Mouse (Mus musculus): ENCODE measurements around the gene Gm10392. TPM values are rescaled to one million over a fixed set of nuclear protein-coding genes. Genes with fewer than 3 reads are reported as not detected.
"Not testable (repeated sequence)": the region's sequence is repeated elsewhere in the genome, so short reads cannot be mapped to it uniquely, and the experiment has no call there.

Gm10392 gene
- 0.18 TPM in 1 of 2 replicates, not detected in the other for polyA plus RNA-seq (2015; fragmentation: Nextera tagmentation; extraction: Ambion mirVana)

DNA sequence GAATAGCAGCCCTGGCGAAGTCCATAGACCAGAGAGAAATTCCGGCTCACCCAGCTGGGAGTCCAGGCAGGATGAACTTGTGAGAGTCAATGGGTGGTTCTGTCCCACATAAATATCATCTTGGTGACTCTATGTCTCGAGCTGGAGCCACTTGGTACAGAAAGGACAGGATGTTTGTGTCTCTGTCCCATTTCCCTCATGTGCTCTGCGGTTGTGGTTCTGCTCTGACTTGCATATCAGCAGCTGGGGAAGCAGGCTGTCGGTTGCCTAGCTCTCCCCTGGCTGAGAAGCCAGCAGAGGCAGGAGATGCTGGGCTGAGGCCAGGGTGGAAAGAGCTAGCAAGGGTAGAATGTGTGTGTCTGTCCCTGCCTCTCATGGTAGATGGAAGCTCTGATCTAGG lies at the start of gene Gm10392:
Gm10392 (minus strand) TSS at position 156 of the 400 bp plus-strand sequence.
- H3K4me2 ChIP-seq (ENCODE audit: low read depth, low read length): no peak within 1 kb of the TSS
- 0 out of 2 replicates have a peak within 1 kb of the TSS, but pooled peaks have one; percentile 9 for H3K9ac ChIP-seq (ENCODE audit: low read length)
- H3K4me1 ChIP-seq (replicated peaks; ENCODE audit: control insufficient read depth, insufficient read depth, low read length): peaks cover 20% of the 10 kb centered on the region
- H3K27ac ChIP-seq (ENCODE audit: low read length): no peak within 1 kb of the TSS; the same call in 1 of the 2 replicates
- H3K4me3 ChIP-seq (ENCODE audit: low read length): no peak within 1 kb of the TSS
- H3K36me3 ChIP-seq (ENCODE audit: control insufficient read depth, insufficient read depth, low read length): no peaks in the 10 kb centered on the region
- peaks cover 8% of the 10 kb centered on the region; the same call in 1 of the 2 replicates for H3K27me3 ChIP-seq (ENCODE audit: control insufficient read depth, insufficient read depth, low read depth, low read length)
- ATAC-seq (ENCODE audit: low read depth): no peak
- H3K9me3 ChIP-seq (ENCODE audit: control insufficient read depth, low read length): no peaks in the 10 kb centered on the region
- 56% methylated on average over 5 of the region's 5 CpGs for WGBS

DNA sequence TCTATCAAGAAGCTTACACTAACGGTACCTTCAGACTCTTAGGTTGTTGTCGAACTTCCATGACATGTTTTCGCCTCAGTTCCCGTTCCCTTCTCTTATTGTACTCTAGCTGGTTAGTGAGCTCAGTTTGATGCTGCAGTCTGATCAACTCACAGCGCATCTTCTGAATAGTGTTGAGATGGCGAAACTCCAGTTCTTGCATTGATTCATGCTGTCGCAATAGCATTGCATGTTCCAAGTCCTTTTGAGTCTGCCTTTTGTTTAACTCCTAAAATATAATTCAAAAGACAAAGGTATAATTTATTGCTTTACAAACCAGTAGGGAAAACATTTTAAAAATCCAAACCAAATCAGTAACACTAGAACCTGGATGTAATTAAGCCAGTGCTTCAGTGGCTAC lies 26.3 kb upstream of the Gm10392 start:
- H3K9ac ChIP-seq (ENCODE audit: low read length): no peak overlapping the region
- WGBS: 95% methylated on average over 7 of the region's 7 CpGs
- no peak overlapping the region for H3K4me3 ChIP-seq (ENCODE audit: low read length)
- H3K27me3 ChIP-seq (ENCODE audit: control insufficient read depth, insufficient read depth, low read depth, low read length): no peaks in the 10 kb centered on the region
- H3K4me1 ChIP-seq (replicated peaks; ENCODE audit: control insufficient read depth, insufficient read depth, low read length): no peaks in the 10 kb centered on the region
- no peak overlapping the region for H3K4me2 ChIP-seq (ENCODE audit: low read depth, low read length)
- H3K36me3 ChIP-seq (ENCODE audit: control insufficient read depth, insufficient read depth, low read length): peaks cover 45% of the 10 kb centered on the region
- no peaks in the 10 kb centered on the region for H3K9me3 ChIP-seq (ENCODE audit: control insufficient read depth, low read length)
- no peak overlapping the region for H3K27ac ChIP-seq (ENCODE audit: low read length)
- no peak for ATAC-seq (ENCODE audit: low read depth)

DNA sequence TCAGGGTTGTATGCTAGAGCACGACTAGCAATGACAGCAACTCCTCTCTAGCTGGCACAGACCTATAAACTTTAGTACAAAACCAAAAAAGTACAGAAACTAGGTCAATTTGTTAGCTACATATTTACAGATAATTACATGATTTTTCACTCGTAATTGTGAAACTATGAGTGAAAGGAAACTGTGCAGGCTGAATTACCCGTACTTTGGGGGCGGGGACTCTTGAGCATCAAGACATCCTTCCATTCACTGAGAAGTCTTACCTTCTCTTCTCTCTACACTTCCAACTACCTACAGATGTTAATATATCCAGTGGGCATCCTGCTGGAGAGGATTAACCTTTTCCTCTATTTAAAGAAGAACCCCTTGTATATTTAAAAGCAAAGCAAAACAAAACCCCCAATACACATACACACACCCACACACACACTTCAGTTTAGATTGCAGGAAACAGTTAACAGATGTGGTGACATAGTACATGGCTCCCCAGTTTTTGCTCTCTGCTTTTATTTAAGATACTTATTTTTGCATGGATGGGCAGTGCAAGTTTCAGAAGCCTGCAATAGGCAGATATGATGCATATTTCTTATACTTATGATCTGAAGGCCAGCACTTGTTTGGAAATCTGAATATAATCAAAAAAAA lies 13.3 kb upstream of the Gm10392 start:
- H3K27ac ChIP-seq (ENCODE audit: low read length): no peak overlapping the region
- no peak overlapping the region for H3K4me3 ChIP-seq (ENCODE audit: low read length)
- WGBS: 77% methylated on average over 4 of the region's 4 CpGs
- ATAC-seq (ENCODE audit: low read depth): no peak
- H3K9ac ChIP-seq (ENCODE audit: low read length): no peak overlapping the region
- no peak overlapping the region for H3K4me2 ChIP-seq (ENCODE audit: low read depth, low read length)
- peaks cover 8% of the 10 kb centered on the region for H3K36me3 ChIP-seq (ENCODE audit: control insufficient read depth, insufficient read depth, low read length)
- no peaks in the 10 kb centered on the region for H3K27me3 ChIP-seq (ENCODE audit: control insufficient read depth, insufficient read depth, low read depth, low read length)
- no peaks in the 10 kb centered on the region for H3K4me1 ChIP-seq (replicated peaks; ENCODE audit: control insufficient read depth, insufficient read depth, low read length)
- no peaks in the 10 kb centered on the region for H3K9me3 ChIP-seq (ENCODE audit: control insufficient read depth, low read length)

DNA sequence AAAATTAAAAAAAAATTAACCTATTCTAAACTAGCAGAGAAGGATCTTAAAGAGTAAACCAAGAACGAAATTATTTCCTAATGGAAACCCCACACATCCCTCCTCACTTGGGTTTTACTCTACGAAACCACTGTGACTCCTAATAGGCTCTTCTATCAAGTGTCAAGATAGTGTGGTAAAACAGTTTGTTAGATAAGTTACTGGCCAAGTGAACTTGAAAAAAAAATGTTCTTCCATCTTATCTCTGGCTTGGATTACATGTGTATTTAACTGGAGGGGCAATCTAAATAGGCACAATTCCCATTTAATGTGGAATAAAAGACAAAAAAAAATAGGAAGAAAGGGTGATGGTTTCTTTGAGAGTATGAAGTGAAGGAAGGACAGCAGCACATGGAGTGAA lies 11.9 kb upstream of the Gm10392 start:
- Histone ChIP-seq H3K4me1 (replicated peaks; ENCODE audit: control insufficient read depth, insufficient read depth, low read length) (no peaks in the 10 kb centered on the region), H3K36me3 (ENCODE audit: control insufficient read depth, insufficient read depth, low read length) (0 out of 2 replicates have a peak, but pooled peaks cover 2% of the 10 kb centered on the region), H3K4me2 (ENCODE audit: low read depth, low read length) (no peak overlapping the region), H3K9me3 (ENCODE audit: control insufficient read depth, low read length) (no peaks in the 10 kb centered on the region), H3K27me3 (ENCODE audit: control insufficient read depth, insufficient read depth, low read depth, low read length) (no peaks in the 10 kb centered on the region), H3K9ac (ENCODE audit: low read length) (no peak overlapping the region), H3K27ac (ENCODE audit: low read length) (no peak overlapping the region), H3K4me3 (ENCODE audit: low read length) (no peak overlapping the region)
- ATAC-seq (ENCODE audit: low read depth): no peak
- WGBS: 56% methylated on average over 2 of the region's 2 CpGs

DNA sequence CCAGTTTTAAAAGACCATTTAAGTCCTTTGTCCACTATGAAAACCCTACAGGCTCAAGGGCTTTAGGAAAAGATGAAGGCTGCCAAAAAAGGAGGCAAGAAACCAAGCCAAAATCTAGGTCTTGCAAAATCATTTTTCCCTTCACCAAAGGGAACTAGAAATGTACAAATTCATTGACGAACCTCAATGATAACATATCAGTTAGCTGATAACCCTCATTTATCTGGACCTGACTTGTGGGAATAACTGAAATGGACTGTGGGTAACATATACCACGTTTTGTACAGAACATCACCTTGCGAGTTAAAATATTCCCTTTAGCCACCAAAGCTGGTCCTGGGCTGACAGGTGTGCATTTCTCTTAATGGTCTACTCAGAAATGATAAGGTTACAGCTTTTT lies 10.6 kb upstream of the Gm10392 start:
- H3K4me1 ChIP-seq (replicated peaks; ENCODE audit: control insufficient read depth, insufficient read depth, low read length): no peaks in the 10 kb centered on the region
- 72% methylated on average over 3 of the region's 3 CpGs for WGBS
- H3K9me3 ChIP-seq (ENCODE audit: control insufficient read depth, low read length): no peaks in the 10 kb centered on the region
- no peak for ATAC-seq (ENCODE audit: low read depth)
- H3K36me3 ChIP-seq (ENCODE audit: control insufficient read depth, insufficient read depth, low read length): 0 out of 2 replicates have a peak, but pooled peaks cover 2% of the 10 kb centered on the region
- no peak overlapping the region for H3K4me2 ChIP-seq (ENCODE audit: low read depth, low read length)
- H3K4me3 ChIP-seq (ENCODE audit: low read length): no peak overlapping the region
- H3K9ac ChIP-seq (ENCODE audit: low read length): no peak overlapping the region
- no peak overlapping the region for H3K27ac ChIP-seq (ENCODE audit: low read length)
- H3K27me3 ChIP-seq (ENCODE audit: control insufficient read depth, insufficient read depth, low read depth, low read length): no peaks in the 10 kb centered on the region

DNA sequence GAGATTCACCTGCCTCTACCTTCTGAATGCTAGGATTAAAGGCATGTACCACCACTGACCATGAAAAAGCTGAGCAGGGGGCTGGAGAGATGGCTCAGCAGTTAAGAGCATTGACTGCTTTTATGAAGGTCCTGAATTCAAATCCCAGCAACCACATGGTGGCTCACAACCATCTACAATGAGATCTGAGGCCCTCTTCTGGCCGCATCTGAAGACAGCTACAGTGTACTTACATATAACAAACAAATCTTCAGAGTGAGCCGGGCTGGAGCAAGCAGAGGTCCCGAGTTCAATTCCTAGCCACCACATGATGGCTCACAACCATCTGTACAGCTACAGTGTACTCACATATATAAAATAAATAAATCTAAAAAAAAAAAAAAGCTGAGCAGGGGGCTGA lies 9.4 kb upstream of the Gm10392 start:
- not testable (repeated sequence) for H3K9me3 ChIP-seq (ENCODE audit: control insufficient read depth, low read length); H3K4me3 ChIP-seq (ENCODE audit: low read length); H3K27me3 ChIP-seq (ENCODE audit: control insufficient read depth, insufficient read depth, low read depth, low read length); H3K4me2 ChIP-seq (ENCODE audit: low read depth, low read length); H3K9ac ChIP-seq (ENCODE audit: low read length); H3K36me3 ChIP-seq (ENCODE audit: control insufficient read depth, insufficient read depth, low read length); ATAC-seq (ENCODE audit: low read depth); H3K4me1 ChIP-seq (replicated peaks; ENCODE audit: control insufficient read depth, insufficient read depth, low read length); H3K27ac ChIP-seq (ENCODE audit: low read length)
- WGBS: 78% methylated on average over 3 of the region's 3 CpGs

DNA sequence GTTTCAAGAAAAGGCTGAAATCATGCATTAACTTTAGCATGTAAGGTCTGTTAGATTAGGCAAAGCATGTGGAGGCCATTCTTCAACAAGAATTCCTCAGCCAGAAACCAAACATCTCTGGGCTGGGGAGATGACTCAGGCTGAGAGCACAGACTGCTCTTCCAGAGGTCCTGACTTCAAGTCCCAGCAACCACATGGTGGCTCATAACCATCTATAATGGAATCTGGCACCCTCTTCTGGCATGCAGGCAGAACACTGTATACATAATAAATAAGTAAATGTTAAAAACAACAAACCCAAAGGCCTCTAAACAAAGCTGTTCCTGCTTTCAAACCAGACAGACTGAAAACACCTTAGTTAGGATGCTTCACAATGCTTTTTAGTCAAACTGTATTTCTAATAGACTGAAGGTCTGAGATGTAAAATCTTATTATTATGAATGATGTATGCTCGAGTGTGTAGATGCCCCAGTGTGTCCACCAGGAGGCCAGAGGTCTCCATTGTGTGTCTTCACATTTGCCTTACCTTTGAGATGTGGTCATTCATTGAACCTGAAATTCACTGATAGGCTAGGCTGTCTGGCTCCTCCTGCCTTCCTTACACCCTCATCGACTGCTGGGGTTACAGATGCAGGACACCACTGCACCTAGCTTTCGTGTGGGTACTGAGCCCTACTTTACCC lies 6.9 kb upstream of the Gm10392 start:
- no peak overlapping the region for H3K4me2 ChIP-seq (ENCODE audit: low read depth, low read length)
- no peak overlapping the region for H3K9ac ChIP-seq (ENCODE audit: low read length)
- ATAC-seq (ENCODE audit: low read depth): no peak
- no peaks in the 10 kb centered on the region for H3K9me3 ChIP-seq (ENCODE audit: control insufficient read depth, low read length)
- no peaks in the 10 kb centered on the region for H3K4me1 ChIP-seq (replicated peaks; ENCODE audit: control insufficient read depth, insufficient read depth, low read length)
- H3K27ac ChIP-seq (ENCODE audit: low read length): no peak overlapping the region
- WGBS: 67% methylated on average over 3 of the region's 3 CpGs
- H3K27me3 ChIP-seq (ENCODE audit: control insufficient read depth, insufficient read depth, low read depth, low read length): no peaks in the 10 kb centered on the region
- H3K4me3 ChIP-seq (ENCODE audit: low read length): no peak overlapping the region
- no peaks in the 10 kb centered on the region for H3K36me3 ChIP-seq (ENCODE audit: control insufficient read depth, insufficient read depth, low read length)

DNA sequence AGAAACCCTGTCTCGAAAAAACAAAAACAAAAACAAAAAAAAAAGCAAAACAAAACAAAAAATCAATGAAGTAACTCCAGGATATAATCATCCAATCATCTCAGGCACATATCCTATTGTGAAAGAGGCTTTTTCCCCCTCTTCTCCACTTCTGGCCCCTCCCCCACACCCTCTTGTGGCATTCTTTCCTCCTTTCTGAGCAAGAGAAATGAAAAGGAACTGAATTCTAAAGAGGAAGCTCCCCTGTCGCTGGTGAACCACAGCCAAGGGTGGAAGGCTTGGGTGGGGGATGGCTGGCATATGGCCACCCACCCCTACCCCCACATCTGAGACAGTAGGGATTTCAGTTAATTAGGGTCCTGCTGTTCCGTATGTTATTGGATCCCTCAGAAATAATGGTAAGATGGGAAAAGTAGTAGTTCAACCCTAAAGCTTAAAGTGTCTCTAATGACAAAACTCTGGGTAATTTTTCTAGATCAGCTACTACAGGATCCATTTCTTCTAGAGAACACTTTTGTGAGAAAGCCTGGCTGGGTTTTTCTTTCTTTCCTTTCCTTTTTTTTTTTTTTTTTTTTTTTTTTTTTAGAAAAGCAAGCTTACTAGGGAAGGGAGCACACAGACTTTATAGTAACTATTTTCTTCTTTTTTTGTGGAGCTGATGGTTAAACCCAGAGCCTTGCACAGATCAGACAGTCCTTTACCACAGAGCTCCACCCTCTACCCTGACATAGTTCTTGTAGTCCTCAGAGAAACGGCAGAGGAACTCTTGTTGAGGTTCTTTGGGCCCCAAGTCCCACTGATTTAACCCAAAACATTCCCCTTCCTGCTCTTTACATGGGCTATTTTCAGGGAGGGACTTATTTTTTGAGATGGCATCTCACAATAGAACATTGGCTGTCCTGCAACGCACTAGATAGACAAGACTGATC lies 1.9 kb upstream of the Gm10392 start:
- 43% methylated on average over 5 of the region's 5 CpGs for WGBS
- Histone ChIP-seq H3K4me3 (ENCODE audit: low read length) (no peak overlapping the region), H3K27me3 (ENCODE audit: control insufficient read depth, insufficient read depth, low read depth, low read length) (peaks cover 3% of the 10 kb centered on the region; the same call in 1 of the 2 replicates), H3K4me2 (ENCODE audit: low read depth, low read length) (no peak overlapping the region), H3K9me3 (ENCODE audit: control insufficient read depth, low read length) (no peaks in the 10 kb centered on the region), H3K4me1 (replicated peaks; ENCODE audit: control insufficient read depth, insufficient read depth, low read length) (peaks cover 3% of the 10 kb centered on the region), H3K9ac (ENCODE audit: low read length) (no peak overlapping the region), H3K27ac (ENCODE audit: low read length) (no peak overlapping the region), H3K36me3 (ENCODE audit: control insufficient read depth, insufficient read depth, low read length) (no peaks in the 10 kb centered on the region)
- no peak for ATAC-seq (ENCODE audit: low read depth)
